Mouse (Mus musculus): ENCODE data around the gene Cped1.

The Cped1 gene

DNA sequence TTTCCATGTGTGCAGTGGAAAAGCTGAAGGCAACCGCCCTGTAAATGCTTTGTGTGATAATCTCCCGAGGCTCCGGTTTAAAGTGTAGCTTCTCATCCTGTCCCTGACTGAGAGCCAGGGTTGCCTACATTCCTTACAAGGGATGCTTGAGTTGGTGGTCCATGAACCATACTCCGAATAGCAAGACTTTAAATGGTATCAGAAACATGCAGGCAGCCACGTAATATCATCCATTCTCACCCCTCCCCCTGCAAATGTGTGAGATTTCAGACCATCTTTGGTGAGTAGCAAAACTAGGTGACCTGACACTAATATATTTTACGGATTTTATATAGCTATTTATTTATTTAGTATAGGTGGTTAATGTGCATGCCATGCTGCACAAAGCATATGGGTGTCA lies 311.3 kb downstream of the Cped1 start:
- DNase-seq (ENCODE audit: low spot score): no peak

DNA sequence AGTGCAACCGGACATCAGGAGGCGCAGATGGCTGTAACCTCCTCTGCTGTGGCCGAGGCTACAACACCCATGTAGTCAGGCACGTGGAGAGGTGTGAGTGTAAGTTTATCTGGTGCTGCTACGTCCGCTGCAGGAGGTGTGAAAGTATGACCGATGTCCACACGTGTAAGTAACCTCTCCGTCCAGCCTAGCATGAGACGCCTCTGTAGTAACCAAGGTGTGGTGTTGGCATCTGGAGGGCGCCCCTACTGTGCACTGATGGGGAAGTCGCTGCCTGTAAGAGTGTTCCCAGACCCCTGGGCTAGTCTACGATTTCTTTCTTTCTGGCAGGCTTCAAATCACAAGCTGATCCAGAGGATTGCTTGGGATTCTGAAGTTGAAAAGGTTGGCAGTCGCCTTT lies 312.3 kb downstream of the Cped1 start:
- DNase-seq (ENCODE audit: low spot score): no peak

All from embryo, embryonic 10 days (tissue).